Mouse (Mus musculus) C2C12 (cell line): ENCODE results near the gene Sgca. TPM values are rescaled to one million over a fixed set of nuclear protein-coding genes. Genes with fewer than 3 reads are reported as not detected.

Experiments used
- H3K27me3 ChIP-seq: one replicate; pipeline ENCODE4 v1.6.1; 2011; ENCODE audit not compliant: control insufficient read depth, insufficient read depth, insufficient read length
- H3K36me3 ChIP-seq: one replicate; pipeline ENCODE4 v1.6.1; 2011; ENCODE audit not compliant: control insufficient read depth, insufficient read depth
- H3K4me3 ChIP-seq: one replicate; pipeline ENCODE4 v1.5.1; 2011; ENCODE audit warnings: mild to moderate bottlenecking, control low read depth; ENCODE audit not compliant: poor library complexity, insufficient read depth, severe bottlenecking
- H3K79me2 ChIP-seq: one replicate; pipeline ENCODE4 v1.6.1; 2011; ENCODE audit not compliant: control insufficient read depth, insufficient read depth
- H3K79me3 ChIP-seq: one replicate; pipeline ENCODE4 v1.6.1; 2011; ENCODE audit warnings: low read depth, control low read depth
- H3ac ChIP-seq: one replicate; pipeline ENCODE3; 2011; ENCODE audit warnings: low read depth; ENCODE audit not compliant: control insufficient read depth, insufficient read length
- CEBPB ChIP-seq: IDR thresholded peaks from one replicate; pipeline ENCODE4 v1.6.1; 2011; ENCODE audit warnings: low read depth, mild to moderate bottlenecking, control low read depth, moderate library complexity
- CTCF ChIP-seq: IDR thresholded peaks from one replicate; pipeline ENCODE4 v1.5.1; 2011; ENCODE audit not compliant: control insufficient read depth, insufficient read depth, insufficient read length
- FOSL1 ChIP-seq: IDR thresholded peaks from one replicate; pipeline ENCODE4 v1.8.0; 2011; ENCODE audit warnings: mild to moderate bottlenecking, low read length; ENCODE audit not compliant: poor library complexity, insufficient read depth, severe bottlenecking
- MAX ChIP-seq: IDR thresholded peaks from one replicate; pipeline ENCODE4 v1.6.1; 2011; ENCODE audit warnings: mild to moderate bottlenecking, control low read depth
- MYOD1 ChIP-seq: IDR thresholded peaks from one replicate; pipeline ENCODE4 v1.6.1; 2011; ENCODE audit warnings: low read depth; ENCODE audit not compliant: control insufficient read depth, insufficient read length
- MYOG ChIP-seq: IDR thresholded peaks from one replicate; pipeline ENCODE4 v1.6.1; 2011; ENCODE audit not compliant: control insufficient read depth, insufficient read length; ENCODE audit errors: extremely low read depth
- USF1 ChIP-seq: IDR thresholded peaks from one replicate; pipeline ENCODE4 v1.6.1; 2011; ENCODE audit warnings: low read depth, mild to moderate bottlenecking, control low read depth, moderate library complexity
- polyA plus RNA-seq: library from polyadenylated mRNA; unstranded; fragments of >200 nt; fragmentation: generic; extraction: Trizol; gene quantifications from one replicate; pipeline ENCODE4 v1.2.1, GENCODE M21; 2012; ENCODE audit warnings: missing spikeins

Sgca gene
- polyA plus RNA-seq, 1 experiment, result 5.3 TPM

GRCm38 (mm10) chr11:94924977-94925376 lies 51.1 kb downstream of the Sgca start:
- no peak overlapping the region for H3K4me3 ChIP-seq
- H3K27me3 ChIP-seq, result no peaks in the 10 kb centered on the region
- H3K79me2 ChIP-seq, result no peaks in the 10 kb centered on the region
- TF ChIP-seq FOSL1 (no peak), MYOG (no peak), MAX (no peak), CEBPB (no peak), CTCF (no peak), USF1 (no peak), MYOD1 (no peak)
- H3K79me3 ChIP-seq, result no peaks in the 10 kb centered on the region
- no peak overlapping the region for H3ac ChIP-seq
- H3K36me3 ChIP-seq, result no peaks in the 10 kb centered on the region

DNA sequence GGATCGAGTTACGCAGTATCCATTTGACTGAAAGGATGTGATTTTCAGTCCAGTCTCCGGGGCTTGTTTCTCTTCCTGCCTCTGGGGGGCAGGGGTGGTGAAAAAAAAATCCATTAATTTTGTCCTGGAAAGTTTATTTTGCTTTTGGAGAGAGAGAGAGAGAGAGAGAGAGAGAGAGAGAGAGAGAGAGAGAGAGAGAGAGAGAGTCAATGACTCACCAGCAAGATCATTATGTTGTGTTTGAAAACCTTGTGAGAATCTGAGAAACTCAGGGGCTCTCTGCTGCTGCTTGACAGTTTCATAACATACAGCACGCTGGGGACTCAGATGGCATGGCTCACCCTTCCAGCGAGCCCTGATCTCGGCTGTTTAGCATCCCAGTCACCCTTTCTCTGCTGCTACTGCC lies 55.1 kb downstream of the Sgca start:
- H3K79me3 ChIP-seq, result no peaks in the 10 kb centered on the region
- no peak overlapping the region for H3ac ChIP-seq
- H3K4me3 ChIP-seq, result no peak overlapping the region
- no peaks in the 10 kb centered on the region for H3K27me3 ChIP-seq
- H3K36me3 ChIP-seq, result no peaks in the 10 kb centered on the region
- H3K79me2 ChIP-seq, result no peaks in the 10 kb centered on the region
- no peak for TF ChIP-seq CTCF

- TF ChIP-seq CTCF (no peak), MYOD1 (no peak), MAX (no peak)
- Histone ChIP-seq H3K79me3 (no peaks in the 10 kb centered on the region), H3K36me3 (no peaks in the 10 kb centered on the region), H3ac (no peak overlapping the region), H3K4me3 (no peak overlapping the region), H3K79me2 (no peaks in the 10 kb centered on the region), H3K27me3 (no peaks in the 10 kb centered on the region)
Observed at GRCm38 (mm10) chr11:94917717-94918116, 58.4 kb downstream of the Sgca start.

DNA sequence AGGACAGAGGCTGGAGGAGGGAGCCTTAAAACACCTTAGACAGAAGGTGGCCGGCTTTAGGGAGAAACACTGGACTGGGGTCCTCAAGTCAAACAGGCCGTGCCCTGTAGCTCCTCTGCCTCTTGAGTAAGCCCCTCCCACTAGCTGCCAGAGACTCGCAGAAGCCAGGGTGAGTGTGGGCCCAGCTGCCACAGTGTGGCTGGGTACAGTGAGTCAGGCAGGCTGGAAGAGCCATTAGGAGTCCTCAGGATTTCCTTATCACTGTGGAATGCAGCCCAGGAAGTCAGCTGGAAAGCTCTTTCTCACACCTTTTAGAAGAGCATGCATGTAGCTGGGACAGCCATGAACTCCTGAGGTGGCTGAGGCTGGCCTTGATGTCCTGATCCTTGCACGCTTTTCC lies 59.6 kb downstream of the Sgca start:
- no peak overlapping the region for H3ac ChIP-seq
- H3K79me2 ChIP-seq, result no peaks in the 10 kb centered on the region
- H3K4me3 ChIP-seq, result no peak overlapping the region
- H3K27me3 ChIP-seq, result no peaks in the 10 kb centered on the region
- no peaks in the 10 kb centered on the region for H3K36me3 ChIP-seq
- H3K79me3 ChIP-seq, result no peaks in the 10 kb centered on the region
- peak; percentile 93 for TF ChIP-seq MAX
- TF ChIP-seq CEBPB, result peak; percentile 8
- TF ChIP-seq MYOG, result no peak
- TF ChIP-seq USF1, result no peak
- peak; percentile 85 for TF ChIP-seq MYOD1
- peak; percentile 61 for TF ChIP-seq FOSL1

DNA sequence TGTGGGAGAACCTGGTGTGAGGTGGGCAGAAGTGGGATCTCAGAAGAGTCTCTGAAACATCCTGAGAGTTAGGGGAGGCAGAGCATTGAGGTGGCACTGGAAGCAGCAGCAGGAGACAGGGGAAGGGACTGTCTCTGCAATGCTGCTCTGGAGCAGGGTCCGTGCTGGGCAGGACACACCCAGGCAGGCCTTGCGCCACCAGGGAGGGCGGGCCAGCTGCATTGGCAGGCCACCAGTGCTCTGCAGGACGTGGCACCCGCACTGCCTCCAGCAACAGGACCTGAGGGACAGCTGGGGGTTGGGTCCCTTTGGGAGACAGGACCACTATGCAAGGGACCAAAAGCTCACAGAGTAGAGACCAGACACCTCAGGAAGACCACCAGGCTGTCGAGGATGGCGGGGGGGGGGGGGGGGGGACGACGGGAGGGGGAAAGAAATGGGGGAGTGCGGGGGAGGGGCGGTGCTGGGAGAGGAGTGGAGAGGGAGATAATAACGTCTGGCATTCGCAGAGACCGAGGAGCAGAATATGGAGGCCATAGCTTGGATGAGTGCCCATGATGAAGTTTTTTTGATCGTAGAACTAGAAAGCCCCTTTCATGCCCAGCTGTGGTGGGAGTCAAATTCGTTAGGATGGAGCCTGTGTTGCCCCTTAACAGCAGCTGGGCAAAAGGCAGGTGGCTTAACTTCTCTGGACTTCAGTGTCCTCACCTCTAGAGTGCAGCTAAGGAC lies 60.3 kb downstream of the Sgca start:
- Histone ChIP-seq H3K79me2 (no peaks in the 10 kb centered on the region), H3K27me3 (no peaks in the 10 kb centered on the region), H3ac (peak overlapping the region; percentile 8), H3K79me3 (no peaks in the 10 kb centered on the region), H3K4me3 (no peak overlapping the region), H3K36me3 (no peaks in the 10 kb centered on the region)
- no peak for TF ChIP-seq FOSL1
- peak; percentile 72 for TF ChIP-seq CEBPB
- TF ChIP-seq MYOD1, result peak; percentile 50

- no peak overlapping the region for H3ac ChIP-seq
- no peaks in the 10 kb centered on the region for H3K79me2 ChIP-seq
- TF ChIP-seq FOSL1, result no peak
- TF ChIP-seq CEBPB, result peak; percentile 39
- TF ChIP-seq MAX, result peak; percentile 19
- no peak for TF ChIP-seq CTCF
- no peaks in the 10 kb centered on the region for H3K79me3 ChIP-seq
- no peaks in the 10 kb centered on the region for H3K36me3 ChIP-seq
- H3K27me3 ChIP-seq, result no peaks in the 10 kb centered on the region
- no peak overlapping the region for H3K4me3 ChIP-seq
Observed at GRCm38 (mm10) chr11:94913302-94914090, 62.6 kb downstream of the Sgca start.

Other genes with a start within 250 kb of the Sgca start
- gene Cdc34b, start 234.5 kb downstream of the Sgca start, polyA plus RNA-seq, result 0.02 TPM
- gene Tmem92, start 193.6 kb downstream of the Sgca start, polyA plus RNA-seq, result 0.13 TPM
- 2.3 TPM for gene Col1a1, start 40.1 kb downstream of the Sgca start, polyA plus RNA-seq
- not detected for gene Hils1, start 8.7 kb downstream of the Sgca start, polyA plus RNA-seq
- 31.8 TPM for gene Ppp1r9b, start 14.7 kb upstream of the Sgca start, polyA plus RNA-seq
- gene Samd14, start 33.6 kb upstream of the Sgca start, polyA plus RNA-seq, result 14.0 TPM
- 1.8 TPM for gene Pdk2, start 65.0 kb upstream of the Sgca start, polyA plus RNA-seq
- 51.1 TPM for gene Itga3, start 100.5 kb upstream of the Sgca start, polyA plus RNA-seq
- gene Dlx3, start 143.8 kb upstream of the Sgca start, polyA plus RNA-seq, result 31.8 TPM
- 0.37 TPM for gene Dlx4, start 169.9 kb upstream of the Sgca start, polyA plus RNA-seq